Mouse (Mus musculus): ENCODE data around the gene Faim.

GRCm38 (mm10) chr9:98954391-98955102 is 31.6 kb upstream of the Faim start:
- TF ChIP-seq GATA1 (IDR thresholded peaks at IDR 0.05; ENCODE audit: low read length): no peak
- no peak for TF ChIP-seq TAL1 (IDR thresholded peaks at IDR 0.05; ENCODE audit: low read length)

Measured in erythroblast, embryonic 14.5 days (primary cell).